Comparison of ENCODE assay signal across 10 mouse cellular contexts in the genomic region with DNA sequence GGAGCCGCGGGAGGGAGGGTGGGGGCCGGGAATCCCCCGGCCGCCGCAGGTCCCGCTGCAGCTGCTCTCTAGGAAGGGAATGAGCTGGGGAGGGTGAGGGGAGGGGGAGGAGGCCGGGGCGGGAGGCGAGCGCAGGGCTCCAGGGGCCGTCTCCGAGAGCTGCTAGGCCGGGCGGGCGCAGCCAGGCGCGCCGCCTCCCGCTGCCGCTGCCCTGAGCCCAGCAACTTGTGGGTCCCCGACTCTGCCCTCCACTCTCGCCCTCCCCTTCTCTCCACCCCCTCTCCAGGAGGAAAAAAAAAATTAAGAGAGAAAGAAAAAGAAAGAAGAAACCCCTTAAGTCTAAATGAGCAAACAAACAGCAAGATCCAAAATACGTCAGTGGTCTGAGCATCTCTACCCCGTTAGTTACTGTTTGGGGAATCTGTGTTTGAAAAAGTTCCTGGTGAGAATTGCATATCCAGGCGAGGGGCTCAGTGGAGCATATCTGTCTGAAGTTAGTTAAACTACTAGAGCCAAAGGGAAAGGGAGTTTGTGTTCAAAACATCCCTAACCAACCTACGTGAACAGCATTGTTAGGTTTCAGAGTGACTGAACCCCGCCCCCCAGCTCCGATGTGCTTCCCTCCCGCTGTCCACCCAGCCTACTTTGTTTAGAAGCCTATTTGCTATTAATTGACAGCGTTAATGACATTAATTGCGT. TPM values are rescaled to one million over a fixed set of nuclear protein-coding genes. Genes with fewer than 3 reads are reported as not detected.
DNase-seq lines count a peak whose midpoint lies in the region; ATAC-seq and TF ChIP-seq lines count a peak whose summit lies in the region.
"Had no signal": no experiment of that assay in that cellular context is flagged by ENCODE, and none has a peak within 500 bp of the region (broad histone marks: within the 10 kb centered on the region; RNA-seq: fewer than 3 reads in every experiment).

No protein-coding gene starts in this region.

- H3K4me1 ChIP-seq in heart, adult 2 months (ENCODE audit: control insufficient read depth, insufficient read depth, low read length): peaks cover 2% of the 10 kb centered on the region; the same call in 1 of the 2 replicates
- H3K4me1 ChIP-seq in forebrain, embryonic 15.5 days: peaks cover 36% of the 10 kb centered on the region
- peaks cover 6% of the 10 kb centered on the region; the same call in 1 of the 2 replicates for H3K4me1 ChIP-seq in kidney, embryonic 14.5 days (ENCODE audit: control insufficient read depth, insufficient read depth, low read length)
- H3K4me1 ChIP-seq in liver, embryonic 15.5 days (replicated peaks): peaks cover 5% of the 10 kb centered on the region; the same call in 1 of the 2 replicates
- peaks cover 11% of the 10 kb centered on the region for H3K4me1 ChIP-seq in stomach, embryonic 15.5 days

- no peak overlapping the region for H3K9ac ChIP-seq in heart, adult 2 months (ENCODE audit: low read depth, low read length)
- peak overlapping the region; percentile 95 for H3K9ac ChIP-seq in forebrain, embryonic 15.5 days (replicated peaks)
- H3K9ac ChIP-seq in kidney, embryonic 14.5 days (ENCODE audit: low read depth, low read length): peak overlapping the region; percentile 86; the same call in 1 of the 2 replicates
- H3K9ac ChIP-seq in liver, embryonic 15.5 days: no peak overlapping the region
- no peak overlapping the region for H3K9ac ChIP-seq in stomach, embryonic 15.5 days

- peak; percentile 24 to 35 for DNase-seq in heart, adult 2 months
- no peak for DNase-seq in heart, adult 8-10 months (ENCODE audit: low spot score)
- peak; percentile 63 for DNase-seq in brain, adult 2 months (ENCODE audit: low read depth, low spot score)

- no peaks in the 10 kb centered on the region for H3K36me3 ChIP-seq in heart, adult 2 months (ENCODE audit: control insufficient read depth, insufficient read depth, low read length)
- H3K36me3 ChIP-seq in forebrain, embryonic 15.5 days: no peaks in the 10 kb centered on the region
- H3K36me3 ChIP-seq in kidney, embryonic 14.5 days (ENCODE audit: control insufficient read depth, insufficient read depth, low read length): no peaks in the 10 kb centered on the region
- no peaks in the 10 kb centered on the region for H3K36me3 ChIP-seq in liver, embryonic 15.5 days (replicated peaks)
- H3K36me3 ChIP-seq in stomach, embryonic 15.5 days: no peaks in the 10 kb centered on the region

- peak; percentile 54 for ATAC-seq in forebrain, embryonic 15.5 days (replicated peaks)
- peak; percentile 67 for ATAC-seq in kidney, embryonic 14.5 days (ENCODE audit: low FRiP score, low TSS enrichment)
- no peak for ATAC-seq in liver, embryonic 15.5 days (ENCODE audit: insufficient read depth)
- no peak for ATAC-seq in stomach, embryonic 15.5 days (ENCODE audit: insufficient read depth, low FRiP score, low read depth)
- ATAC-seq in CD4-positive, CD25-positive, alpha-beta regulatory T cell, adult 4 months: no peak

- intact Hi-C loops in heart, adult 2 months (cut with DNase I): no loop called here

- peak overlapping the region; percentile 55 for H3K4me3 ChIP-seq in heart, adult 2 months
- H3K4me3 ChIP-seq in forebrain, embryonic 15.5 days: peak overlapping the region; percentile 88
- peak overlapping the region; percentile 75 for H3K4me3 ChIP-seq in kidney, embryonic 14.5 days (ENCODE audit: low read length)
- H3K4me3 ChIP-seq in liver, embryonic 15.5 days (replicated peaks): peak overlapping the region; percentile 58
- H3K4me3 ChIP-seq in stomach, embryonic 15.5 days (replicated peaks): peak overlapping the region; percentile 71

- no peak for TF ChIP-seq CTCF in heart, adult 2 months (IDR thresholded peaks at IDR 0.05)

- no peaks in the 10 kb centered on the region for H3K79me2 ChIP-seq in heart, adult 2 months (replicated peaks; ENCODE audit: control insufficient read depth, insufficient read depth, low read length)

- peak overlapping the region; percentile 64 for H3K4me2 ChIP-seq in forebrain, embryonic 15.5 days (replicated peaks)
- H3K4me2 ChIP-seq in kidney, embryonic 14.5 days (replicated peaks; ENCODE audit: low read depth, low read length): peak overlapping the region; percentile 92
- peak overlapping the region; percentile 70 for H3K4me2 ChIP-seq in liver, embryonic 15.5 days
- H3K4me2 ChIP-seq in stomach, embryonic 15.5 days: peak overlapping the region; percentile 93

- no peak overlapping the region for H3K27ac ChIP-seq in heart, adult 2 months
- H3K27ac ChIP-seq in forebrain, embryonic 15.5 days (replicated peaks): peak overlapping the region; percentile 96
- H3K27ac ChIP-seq in kidney, embryonic 14.5 days (ENCODE audit: low read depth, low read length): no peak overlapping the region
- no peak overlapping the region for H3K27ac ChIP-seq in liver, embryonic 15.5 days (replicated peaks)
- no peak overlapping the region; the same call in 1 of the 2 replicates for H3K27ac ChIP-seq in stomach, embryonic 15.5 days

- WGBS in heart, adult 2 months: 2% methylated on average over 25 of the region's 32 CpGs
- WGBS in forebrain, embryonic 15.5 days: under 1% methylated on average over 28 of the region's 32 CpGs
- under 1% methylated on average over 20 of the region's 32 CpGs for WGBS in kidney, embryonic 14.5 days
- 1% methylated on average over 30 of the region's 32 CpGs for WGBS in liver, embryonic 15.5 days (ENCODE audit: insufficient replicate concordance)
- 2% methylated on average over 25 of the region's 32 CpGs for WGBS in stomach, embryonic 15.5 days

- H3K9me3 ChIP-seq in forebrain, embryonic 15.5 days: no peaks in the 10 kb centered on the region
- H3K9me3 ChIP-seq in kidney, embryonic 14.5 days (ENCODE audit: control insufficient read depth, low read length): no peaks in the 10 kb centered on the region
- no peaks in the 10 kb centered on the region for H3K9me3 ChIP-seq in liver, embryonic 15.5 days (replicated peaks)
- H3K9me3 ChIP-seq in stomach, embryonic 15.5 days: no peaks in the 10 kb centered on the region

- TF ChIP-seq EP300 in heart, adult 2 months (IDR thresholded peaks at IDR 0.05; ENCODE audit: insufficient read depth, low read depth, low read length): no peak

- H3K27me3 ChIP-seq in heart, adult 2 months (ENCODE audit: control insufficient read depth, insufficient read depth, low read length): peaks cover 15% of the 10 kb centered on the region
- peaks cover 6% of the 10 kb centered on the region; the same call in 1 of the 2 replicates for H3K27me3 ChIP-seq in forebrain, embryonic 15.5 days
- peaks cover 39% of the 10 kb centered on the region for H3K27me3 ChIP-seq in kidney, embryonic 14.5 days (ENCODE audit: control insufficient read depth, insufficient read depth, low read length)
- peaks cover 77% of the 10 kb centered on the region for H3K27me3 ChIP-seq in liver, embryonic 15.5 days
- peaks cover 21% of the 10 kb centered on the region for H3K27me3 ChIP-seq in stomach, embryonic 15.5 days (replicated peaks)

- no peak for TF ChIP-seq POLR2A in heart, adult 2 months (IDR thresholded peaks at IDR 0.05; ENCODE audit: insufficient read depth, low read depth, low read length)

RNA-seq across cellular contexts. Expression of a gene that starts 5.1 kb away (rescaled TPM):
- under 1 TPM; 0.10 to 0.64 TPM for total RNA-seq in heart, adult 2 months (2021)
- 0.02 and 0.18 TPM in 2 replicates for polyA plus RNA-seq in heart, adult 2 months (2012; rRNA removed)
- under 1 TPM; 0.05 to 0.20 (median 0.17) TPM for total RNA-seq in heart, adult 8-10 months (2022)
- 16.1 and 18.3 TPM in 2 replicates for polyA plus RNA-seq in forebrain, embryonic 15.5 days (2015; fragmentation: Nextera tagmentation; extraction: Ambion mirVana)
- polyA plus RNA-seq in kidney, embryonic 14.5 days (2014; fragmentation: Nextera tagmentation; extraction: Ambion mirVana): 1.1 and 3.2 TPM in 2 replicates
- 0.10 and 0.33 TPM in 2 replicates for polyA plus RNA-seq in liver, embryonic 15.5 days (2015; fragmentation: Nextera tagmentation; extraction: Ambion mirVana)
- 3.0 and 3.1 TPM in 2 replicates for polyA plus RNA-seq in stomach, embryonic 15.5 days (2015; fragmentation: Nextera tagmentation; extraction: Ambion mirVana)
- polyA plus RNA-seq in CD4-positive, CD25-positive, alpha-beta regulatory T cell, adult 4 months (2017; shearing (Covaris generic)): under 1 TPM in 1 of 2 experiments, not detected in 1; 0.15 TPM
- total RNA-seq: hematopoietic stem cell, adult 5-6 weeks; MEL had no signal

Comparison
In these comparisons a context has a peak if more than half of its experiments do, and no peak if none do; other contexts are left out.
1. H3K9ac ChIP-seq: peak in forebrain, embryonic 15.5 days (single experiment) and kidney, embryonic 14.5 days (single experiment); none in heart, adult 2 months (single experiment), liver, embryonic 15.5 days (single experiment) and stomach, embryonic 15.5 days (single experiment).
2. ATAC-seq: peak in forebrain, embryonic 15.5 days (single experiment) and kidney, embryonic 14.5 days (single experiment); none in liver, embryonic 15.5 days (single experiment), stomach, embryonic 15.5 days (single experiment) and CD4-positive, CD25-positive, alpha-beta regulatory T cell, adult 4 months (single experiment).
3. Peak in every context shown above with its lines, with median percentiles within 50 percentile points of each other: H3K4me3 ChIP-seq and H3K4me2 ChIP-seq.